Mouse (Mus musculus): Measurements from ENCODE around the gene Cntrob.
"Not testable (repeated sequence)": the region's sequence is repeated elsewhere in the genome, so short reads cannot be mapped to it uniquely, and the experiment has no call there.

Gene Cntrob

GRCm38 (mm10) chr11:69340161-69341131 lies 16.9 kb upstream of the Cntrob start, which contains the start of gene Rnf227:
Rnf227 (plus strand) TSS chr11:69340461.
- no peak for DNase-seq (ENCODE audit: low read depth, low spot score)

DNA sequence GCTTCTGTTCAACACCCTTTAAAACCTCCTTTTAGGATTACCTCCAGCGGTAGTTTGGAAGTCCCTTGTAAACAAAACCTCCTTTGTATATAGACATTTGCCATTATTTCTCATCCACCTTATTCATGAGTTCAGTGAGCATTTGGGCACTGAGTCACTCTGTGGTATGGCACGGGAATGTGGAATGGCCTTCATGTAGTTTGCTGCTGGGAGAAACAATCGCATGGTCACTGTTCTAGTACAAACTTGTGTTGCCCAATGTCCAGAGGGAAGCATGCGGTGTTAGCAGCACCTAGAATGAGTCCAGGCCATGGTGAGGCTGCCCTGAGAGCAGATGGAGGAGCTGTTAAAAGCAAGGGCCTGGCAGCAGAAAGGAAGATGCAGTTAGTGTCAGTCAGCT lies 11.2 kb upstream of the Cntrob start:
- peak; percentile 90 for DNase-seq (ENCODE audit: low read depth, low spot score)

- peak; percentile 61 for DNase-seq (ENCODE audit: low read depth, low spot score)
Measured at GRCm38 (mm10) chr11:69333922-69334321, 10.3 kb upstream of the Cntrob start.

GRCm38 (mm10) chr11:69332713-69333253 lies 9.2 kb upstream of the Cntrob start:
- no peak for DNase-seq (ENCODE audit: low read depth, low spot score)

- no peak for DNase-seq (ENCODE audit: low read depth, low spot score)
Measured at GRCm38 (mm10) chr11:69331929-69332405, 8.4 kb upstream of the Cntrob start.

- no peak for DNase-seq (ENCODE audit: low read depth, low spot score)
Measured at GRCm38 (mm10) chr11:69331152-69331551, 7.6 kb upstream of the Cntrob start.

- no peak for DNase-seq (ENCODE audit: low read depth, low spot score)
Measured at GRCm38 (mm10) chr11:69328517-69328916, 4.9 kb upstream of the Cntrob start.

DNA sequence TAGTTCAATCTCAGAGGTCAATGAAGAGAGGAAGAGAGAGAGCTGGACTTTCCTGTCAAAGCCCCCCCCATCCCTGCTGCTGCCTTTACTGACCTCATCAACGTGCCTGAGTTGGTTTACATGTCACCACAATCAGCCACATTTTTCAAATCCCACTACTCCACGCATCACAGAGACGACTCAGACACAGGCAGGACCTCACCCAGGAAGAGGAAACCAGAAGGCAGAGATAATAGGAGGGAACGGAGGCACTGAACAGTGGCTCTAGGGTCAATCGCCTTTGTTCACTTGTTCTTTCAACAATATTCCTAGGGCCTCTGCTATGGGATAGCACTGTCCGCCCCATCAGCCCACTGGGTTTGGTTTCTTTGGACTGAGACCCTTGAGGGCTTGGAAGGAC lies 4.1 kb upstream of the Cntrob start:
- DNase-seq (ENCODE audit: low read depth, low spot score): no peak

GRCm38 (mm10) chr11:69327157-69327442 lies 3.5 kb upstream of the Cntrob start:
- no peak for DNase-seq (ENCODE audit: low read depth, low spot score)

- no peak for DNase-seq (ENCODE audit: low read depth, low spot score)
Measured at GRCm38 (mm10) chr11:69326408-69327156, 3.0 kb upstream of the Cntrob start.

- DNase-seq (ENCODE audit: low read depth, low spot score): peak; percentile 90
Measured at GRCm38 (mm10) chr11:69325628-69326407, 2.2 kb upstream of the Cntrob start, which contains the start of gene Kcnab3. Kcnab3 (plus strand) TSS chr11:69326258.

- DNase-seq (ENCODE audit: low read depth, low spot score): no peak
Measured at GRCm38 (mm10) chr11:69324749-69325148, 1.2 kb upstream of the Cntrob start.

DNA sequence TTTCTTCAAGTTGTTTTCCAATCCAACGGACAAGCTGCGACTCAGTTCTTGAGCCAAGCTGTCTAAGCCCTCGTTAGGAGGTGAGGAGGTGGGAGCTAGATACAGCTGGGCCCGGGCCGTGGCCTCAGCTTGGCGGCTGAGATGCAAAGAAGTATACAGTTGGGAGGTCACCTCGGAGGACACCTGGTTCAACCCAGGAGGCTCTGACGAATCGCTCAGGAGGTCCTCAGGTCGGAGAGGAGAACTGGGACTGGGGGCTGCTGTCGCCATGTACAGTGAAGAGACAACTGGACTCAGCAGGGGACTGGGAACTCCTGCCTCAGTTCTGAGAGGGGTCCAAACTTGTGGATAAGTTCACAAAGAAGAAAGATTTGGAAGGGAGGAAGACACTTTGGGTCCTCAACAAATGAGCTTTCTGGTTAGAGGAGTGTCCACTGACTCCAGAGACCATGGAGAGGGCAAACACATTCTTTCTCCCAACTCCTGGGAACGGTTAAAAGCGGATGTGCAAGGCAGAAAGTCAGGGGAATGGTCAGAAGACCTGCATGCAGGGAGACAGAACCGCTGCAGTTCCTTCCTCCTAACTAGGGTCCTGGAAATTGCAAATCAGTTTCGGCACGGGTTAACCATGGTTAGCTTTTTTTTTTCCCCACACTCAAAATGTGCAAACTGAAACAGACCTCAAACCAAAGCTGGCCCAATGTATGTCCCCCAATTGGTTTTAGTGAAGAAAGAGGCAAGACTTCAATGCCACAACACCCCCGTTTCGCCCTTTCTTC lies 693 bp downstream of the Cntrob start:
- DNase-seq (ENCODE audit: low read depth, low spot score): peak; percentile 53

DNA sequence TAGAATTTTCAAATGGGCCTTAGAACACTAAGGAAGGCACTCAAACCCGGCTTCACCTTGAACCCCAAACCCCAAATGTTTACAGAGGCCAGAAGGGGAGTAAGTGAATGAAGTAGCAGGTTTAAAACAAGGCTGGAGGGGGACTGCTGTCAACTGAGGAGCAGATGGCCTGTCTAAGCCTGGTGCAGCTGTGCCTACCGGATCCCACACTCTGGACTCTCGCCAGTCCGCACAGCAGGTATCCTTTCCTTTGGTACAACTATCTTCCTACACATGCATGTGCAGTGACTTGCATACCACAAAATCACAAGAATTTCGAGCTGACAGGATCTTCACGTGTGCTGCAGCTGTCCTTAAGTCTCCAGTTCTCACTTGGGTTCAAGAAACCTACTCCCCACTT lies 1.6 kb downstream of the Cntrob start:
- DNase-seq (ENCODE audit: low read depth, low spot score): no peak

DNA sequence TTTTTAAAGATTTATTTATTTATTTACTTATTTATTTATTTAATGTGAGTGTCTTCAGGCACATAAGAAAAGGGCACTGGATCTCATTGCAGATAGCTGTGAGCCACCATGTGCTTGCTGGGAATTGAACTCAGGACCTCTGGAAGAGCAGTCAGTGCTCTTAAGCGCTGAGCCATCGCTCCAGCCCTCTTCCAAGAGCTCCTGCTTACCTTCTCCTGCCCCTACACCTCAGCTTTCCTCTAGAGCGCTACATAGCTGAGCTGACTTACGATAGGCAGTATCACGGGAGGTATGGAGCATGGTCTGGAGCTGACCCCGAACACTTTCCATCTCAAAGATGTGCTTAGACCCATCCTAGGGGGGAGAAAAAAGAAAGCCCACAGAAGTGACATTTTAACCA lies 2.0 kb downstream of the Cntrob start:
- DNase-seq (ENCODE audit: low read depth, low spot score): no peak

- not testable (repeated sequence) for DNase-seq (ENCODE audit: low read depth, low spot score)
Measured at GRCm38 (mm10) chr11:69318000-69318399, 5.6 kb downstream of the Cntrob start.

DNA sequence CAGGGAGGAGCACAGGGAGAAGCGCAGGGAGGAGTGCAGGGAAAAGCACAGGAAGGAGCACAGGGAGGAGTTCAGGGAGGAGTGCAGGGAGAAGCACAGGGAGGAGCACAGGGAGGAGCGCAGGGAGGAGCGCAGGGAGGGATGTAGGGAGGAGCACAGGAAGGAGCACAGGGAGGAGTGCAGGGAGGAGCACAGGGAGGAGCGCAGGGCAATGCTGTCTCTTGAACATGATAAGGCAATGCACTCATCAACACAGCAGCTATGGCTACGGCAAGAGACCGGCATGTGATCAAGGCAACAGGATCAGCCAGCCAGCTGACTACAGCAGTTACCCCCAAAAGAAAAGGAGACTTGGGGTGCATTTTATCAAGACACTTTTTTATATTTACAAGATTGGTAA lies 7.2 kb downstream of the Cntrob start:
- no peak for DNase-seq (ENCODE audit: low read depth, low spot score)

DNA sequence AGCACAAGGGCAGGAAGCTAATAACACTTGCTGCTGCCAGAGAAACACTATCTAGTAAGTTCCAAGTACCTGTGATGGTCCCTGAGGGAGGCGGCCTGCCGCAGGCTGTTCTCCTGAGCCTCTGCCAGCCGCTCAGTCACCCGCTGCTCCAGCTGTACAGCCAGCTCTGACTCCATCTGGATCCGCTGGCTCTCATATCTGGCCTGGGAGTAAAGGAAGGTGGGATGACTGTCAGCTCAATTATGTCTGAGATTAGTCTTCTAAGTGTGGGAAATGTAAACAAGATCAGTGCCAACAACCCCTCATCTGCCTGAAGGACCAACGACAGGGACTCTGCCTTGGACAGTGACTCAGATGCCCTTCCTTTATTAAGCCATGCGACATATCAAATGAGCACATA lies 12.3 kb downstream of the Cntrob start:
- no peak for DNase-seq (ENCODE audit: low read depth, low spot score)

DNA sequence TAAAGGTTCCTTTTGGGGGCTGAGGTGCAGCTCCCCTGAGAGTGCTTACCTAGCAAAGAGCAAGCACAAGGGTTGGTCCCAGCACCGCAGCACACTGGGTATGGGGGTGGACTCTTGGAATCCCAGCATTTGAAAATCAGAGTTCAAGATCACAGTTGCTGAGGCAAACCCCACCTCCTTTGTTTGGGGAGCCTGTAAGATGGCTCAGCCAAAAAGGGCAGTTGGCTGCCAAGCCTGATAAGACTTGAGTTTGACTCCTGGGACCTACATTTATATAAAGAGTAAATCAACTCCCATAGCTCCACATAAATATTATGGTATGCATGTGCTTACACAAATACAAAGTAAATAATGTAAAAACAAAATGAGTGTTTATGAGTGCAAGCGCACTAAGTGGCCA lies 17.5 kb downstream of the Cntrob start:
- no peak for DNase-seq (ENCODE audit: low read depth, low spot score)

DNA sequence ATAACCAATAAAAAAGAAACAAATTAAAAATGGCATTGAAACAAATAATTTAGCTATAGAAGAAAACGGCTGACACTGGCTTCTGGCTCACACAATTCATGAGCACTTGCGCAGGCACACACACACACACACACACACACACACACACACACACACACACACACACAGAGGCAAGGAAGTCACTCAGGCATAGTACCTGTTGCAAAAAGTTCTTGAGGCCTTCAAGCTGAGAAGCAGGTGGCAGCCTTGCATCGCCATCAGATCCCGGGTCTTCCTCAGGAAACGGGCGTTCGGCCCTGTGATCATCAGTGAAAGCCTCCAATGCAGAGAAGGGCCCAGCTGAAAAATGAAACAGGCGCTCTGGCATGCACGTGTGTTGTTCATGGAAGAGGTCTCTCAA lies 18.3 kb downstream of the Cntrob start:
- DNase-seq (ENCODE audit: low read depth, low spot score): no peak

DNA sequence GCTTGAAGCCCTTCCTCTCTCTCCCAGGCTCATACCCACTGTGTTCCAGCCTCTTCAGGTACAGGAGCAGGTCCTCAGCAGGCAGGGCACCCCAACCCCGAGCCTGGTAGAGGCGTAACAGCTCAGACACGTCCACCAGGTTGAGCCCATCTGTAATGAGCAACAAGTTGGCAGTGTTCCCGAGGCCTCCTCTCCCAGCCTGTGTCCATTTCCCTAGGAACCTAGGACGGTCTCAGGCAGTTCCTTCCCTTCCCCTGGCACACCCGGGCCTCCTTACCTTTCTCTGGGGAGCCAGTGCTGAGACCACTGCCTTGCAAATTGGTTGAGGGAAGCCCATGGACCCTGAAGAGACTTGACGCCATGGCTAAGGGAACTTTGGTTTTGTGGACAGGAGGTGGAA lies 20.8 kb downstream of the Cntrob start:
- no peak for DNase-seq (ENCODE audit: low read depth, low spot score)

All from 3T3-L1 (cell line).